Mouse (Mus musculus) G1E (cell line): Measurements from ENCODE around the gene Gm10272.

Experiments
- CTCF ChIP-seq: IDR thresholded peaks from 2 replicates; pipeline ENCODE4 v1.5.1; 2012; ENCODE audit warnings: low read depth, low read length, inconsistent platforms, mixed read lengths
- GATA1 ChIP-seq: IDR thresholded peaks from 2 replicates; pipeline ENCODE4 v1.6.1; 2012; ENCODE audit warnings: borderline replicate concordance, low read length, inconsistent platforms, mixed read lengths
- GATA2 ChIP-seq: IDR thresholded peaks from 2 replicates; pipeline ENCODE4 v1.6.1; 2012; ENCODE audit warnings: low read depth, low read length, inconsistent platforms, borderline replicate concordance
- POLR2AphosphoS5 ChIP-seq: IDR thresholded peaks from 2 replicates; pipeline ENCODE4 v1.6.1; 2012; ENCODE audit warnings: low read depth, low read length, inconsistent platforms; ENCODE audit not compliant: insufficient replicate concordance
- TAL1 ChIP-seq: conservative IDR thresholded peaks from 2 replicates; pipeline ENCODE4 v1.6.1; 2012; ENCODE audit warnings: low read depth, low read length, inconsistent platforms, mixed read lengths

GRCm38 (mm10) chr10:77709831-77710230 lies 3.4 kb downstream of the Gm10272 start:
- TF ChIP-seq CTCF (no peak), POLR2AphosphoS5 (no peak), TAL1 (no peak), GATA1 (no peak), GATA2 (no peak)
